Mouse (Mus musculus): ENCODE results near the gene 4833423E24Rik. TPM values are rescaled to one million over a fixed set of nuclear protein-coding genes. Genes with fewer than 3 reads are reported as not detected.

4833423E24Rik gene
- total and polyA plus RNA-seq, 2 experiments: not detected

GRCm38 (mm10) chr2:85442546-85442945 lies 76.3 kb downstream of the 4833423E24Rik start:
- Histone ChIP-seq H3K27me3 (ENCODE audit: control insufficient read depth, insufficient read depth, low read length) (no peaks in the 10 kb centered on the region), H3K36me3 (ENCODE audit: control insufficient read depth, insufficient read depth, low read length) (no peaks in the 10 kb centered on the region), H3K27ac (replicated peaks; ENCODE audit: insufficient read depth, low read depth, low read length) (no peak overlapping the region), H3K4me1 (ENCODE audit: control insufficient read depth, insufficient read depth, low read length) (no peaks in the 10 kb centered on the region), H3K4me3 (ENCODE audit: insufficient read depth, low read depth, low read length) (no peak overlapping the region), H3K9ac (ENCODE audit: low read depth, low read length) (no peak overlapping the region), H3K79me2 (ENCODE audit: control insufficient read depth, insufficient read depth, low read length) (no peaks in the 10 kb centered on the region)
- no peak for TF ChIP-seq CTCF (IDR thresholded peaks at IDR 0.05; ENCODE audit: low read depth, low read length)
- DNase-seq (ENCODE audit: extremely low read depth, low read depth, low spot score): no peak

DNA sequence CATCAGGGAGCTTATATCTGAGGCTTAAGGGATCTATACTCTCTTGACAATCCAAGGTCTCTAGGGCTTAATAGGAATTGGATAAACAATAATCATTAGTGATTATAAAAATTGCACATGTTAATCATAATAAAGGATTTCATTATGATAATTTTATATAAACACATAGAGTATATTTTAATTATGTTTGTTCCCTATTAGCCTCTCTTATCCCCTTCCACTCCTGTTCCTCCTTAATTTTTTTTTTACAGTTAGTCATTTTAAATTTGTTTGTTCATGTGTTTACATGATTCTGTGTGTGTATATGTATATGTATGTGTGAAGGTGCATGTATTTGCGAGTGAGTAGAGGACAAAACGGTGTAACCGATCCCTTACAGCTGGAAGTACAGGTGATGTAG lies 82.5 kb downstream of the 4833423E24Rik start, which contains the start of gene Olfr994:
TSS of gene Olfr994 (minus strand) at position 101 of the 400 bp plus-strand sequence.
- H3K79me2 ChIP-seq (ENCODE audit: control insufficient read depth, insufficient read depth, low read length): no peaks in the 10 kb centered on the region
- DNase-seq (ENCODE audit: extremely low read depth, low read depth, low spot score): no peak
- 84% methylated on average over 3 of the region's 3 CpGs for WGBS
- H3K36me3 ChIP-seq (ENCODE audit: control insufficient read depth, insufficient read depth, low read length): no peaks in the 10 kb centered on the region
- no peaks in the 10 kb centered on the region for H3K4me1 ChIP-seq (ENCODE audit: control insufficient read depth, insufficient read depth, low read length)
- no peak within 1 kb of the TSS for H3K4me3 ChIP-seq (ENCODE audit: insufficient read depth, low read depth, low read length)
- H3K27me3 ChIP-seq (ENCODE audit: control insufficient read depth, insufficient read depth, low read length): no peaks in the 10 kb centered on the region
- TF ChIP-seq POLR2A (IDR thresholded peaks at IDR 0.05; ENCODE audit: extremely low read depth, insufficient read depth, low read length) (no peak), CTCF (IDR thresholded peaks at IDR 0.05; ENCODE audit: low read depth, low read length) (no peak)
- no peak within 1 kb of the TSS for H3K9ac ChIP-seq (ENCODE audit: low read depth, low read length)
- H3K27ac ChIP-seq (replicated peaks; ENCODE audit: insufficient read depth, low read depth, low read length): no peak within 1 kb of the TSS

Other genes with a start within 250 kb of the 4833423E24Rik start
- not detected in 2 replicates for gene Olfr987, start 179.7 kb downstream of the 4833423E24Rik start, total RNA-seq (2014; rRNA removed)
- gene Olfr987, start 179.7 kb downstream of the 4833423E24Rik start, polyA plus RNA-seq (2012; rRNA removed): not detected in 2 replicates
- gene Olfr988, start 155.8 kb downstream of the 4833423E24Rik start, total RNA-seq (2014; rRNA removed): not detected in 2 replicates
- gene Olfr988, start 155.8 kb downstream of the 4833423E24Rik start, polyA plus RNA-seq (2012; rRNA removed): not detected in 2 replicates
- not detected in 2 replicates for gene Olfr992, start 109.6 kb downstream of the 4833423E24Rik start, total RNA-seq (2014; rRNA removed)
- gene Olfr992, start 109.6 kb downstream of the 4833423E24Rik start, polyA plus RNA-seq (2012; rRNA removed): not detected in 2 replicates
- gene Olfr993, start 104.1 kb downstream of the 4833423E24Rik start, total RNA-seq (2014; rRNA removed): not detected in 2 replicates
- not detected in 2 replicates for gene Olfr993, start 104.1 kb downstream of the 4833423E24Rik start, polyA plus RNA-seq (2012; rRNA removed)
- gene Olfr994, start 82.6 kb downstream of the 4833423E24Rik start, total RNA-seq (2014; rRNA removed): not detected in 2 replicates
- gene Olfr994, start 82.6 kb downstream of the 4833423E24Rik start, polyA plus RNA-seq (2012; rRNA removed): not detected in 2 replicates
- gene Olfr995, start 75.4 kb downstream of the 4833423E24Rik start, total RNA-seq (2014; rRNA removed): not detected in 2 replicates
- gene Olfr995, start 75.4 kb downstream of the 4833423E24Rik start, polyA plus RNA-seq (2012; rRNA removed): not detected in 2 replicates
- not detected in 2 replicates for gene Olfr996, start 60.2 kb upstream of the 4833423E24Rik start, total RNA-seq (2014; rRNA removed)
- gene Olfr996, start 60.2 kb upstream of the 4833423E24Rik start, polyA plus RNA-seq (2012; rRNA removed): not detected in 2 replicates
- not detected in 2 replicates for gene Olfr998, start 69.9 kb upstream of the 4833423E24Rik start, total RNA-seq (2014; rRNA removed)
- gene Olfr998, start 69.9 kb upstream of the 4833423E24Rik start, polyA plus RNA-seq (2012; rRNA removed): not detected in 2 replicates
- gene Olfr1000, start 92.9 kb upstream of the 4833423E24Rik start, total RNA-seq (2014; rRNA removed): not detected in 2 replicates
- not detected in 2 replicates for gene Olfr1000, start 92.9 kb upstream of the 4833423E24Rik start, polyA plus RNA-seq (2012; rRNA removed)
- gene Olfr1002, start 131.7 kb upstream of the 4833423E24Rik start, total RNA-seq (2014; rRNA removed): not detected in 2 replicates
- not detected in 2 replicates for gene Olfr1002, start 131.7 kb upstream of the 4833423E24Rik start, polyA plus RNA-seq (2012; rRNA removed)
- not detected in 2 replicates for gene Olfr154, start 145.4 kb upstream of the 4833423E24Rik start, total RNA-seq (2014; rRNA removed)
- not detected in 2 replicates for gene Olfr154, start 145.4 kb upstream of the 4833423E24Rik start, polyA plus RNA-seq (2012; rRNA removed)
- not detected in 2 replicates for gene Olfr1006, start 159.7 kb upstream of the 4833423E24Rik start, total RNA-seq (2014; rRNA removed)
- not detected in 2 replicates for gene Olfr1006, start 159.7 kb upstream of the 4833423E24Rik start, polyA plus RNA-seq (2012; rRNA removed)
- not detected in 2 replicates for gene Olfr1008, start 170.4 kb upstream of the 4833423E24Rik start, total RNA-seq (2014; rRNA removed)
- gene Olfr1008, start 170.4 kb upstream of the 4833423E24Rik start, polyA plus RNA-seq (2012; rRNA removed): not detected in 2 replicates
- not detected in 2 replicates for gene Olfr1009, start 196.4 kb upstream of the 4833423E24Rik start, total RNA-seq (2014; rRNA removed)
- gene Olfr1009, start 196.4 kb upstream of the 4833423E24Rik start, polyA plus RNA-seq (2012; rRNA removed): not detected in 2 replicates
- not detected in 2 replicates for gene Olfr1012, start 243.7 kb upstream of the 4833423E24Rik start, total RNA-seq (2014; rRNA removed)
- gene Olfr1012, start 243.7 kb upstream of the 4833423E24Rik start, polyA plus RNA-seq (2012; rRNA removed): not detected in 2 replicates
- not detected in 2 replicates for gene Olfr1013, start 248.1 kb upstream of the 4833423E24Rik start, total RNA-seq (2014; rRNA removed)
- not detected in 2 replicates for gene Olfr1013, start 248.1 kb upstream of the 4833423E24Rik start, polyA plus RNA-seq (2012; rRNA removed)

Measured in liver, adult 2 months (tissue).